Mouse (Mus musculus) testis, postnatal 10 days (tissue): ENCODE measurements at regions not wholly inside any gene's neighbourhood (a gene's known extent, or its start where the extent isn't known, plus 50 kb on each side); places are given as distances from the start of the nearest gene placed in this dataset.

ENCODE experiments used
- DNase-seq: peaks from one replicate; pipeline ENCODE4 v3.0.0; 2021; ENCODE audit warnings: low spot score

DNA sequence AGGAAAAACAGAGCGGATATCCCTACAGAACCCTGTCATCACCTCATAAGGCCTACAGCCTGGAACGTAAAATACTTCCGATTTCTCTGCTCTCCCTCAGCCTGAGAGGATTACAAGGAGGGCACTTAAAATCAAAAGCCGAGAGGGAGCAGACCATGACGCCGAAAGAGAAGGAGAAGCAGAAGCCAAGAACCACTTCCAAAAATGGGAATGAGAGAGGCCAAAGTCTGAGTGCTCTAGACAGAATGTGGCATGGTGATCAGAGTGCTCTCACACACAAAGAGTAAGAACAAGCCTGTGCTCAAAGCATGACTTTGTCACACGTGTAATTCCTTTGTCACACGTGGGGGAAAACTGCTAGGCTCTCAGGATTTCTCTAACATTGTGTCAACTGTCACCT is 125.9 kb downstream of the Hlx start:
- DNase-seq: no peak

DNA sequence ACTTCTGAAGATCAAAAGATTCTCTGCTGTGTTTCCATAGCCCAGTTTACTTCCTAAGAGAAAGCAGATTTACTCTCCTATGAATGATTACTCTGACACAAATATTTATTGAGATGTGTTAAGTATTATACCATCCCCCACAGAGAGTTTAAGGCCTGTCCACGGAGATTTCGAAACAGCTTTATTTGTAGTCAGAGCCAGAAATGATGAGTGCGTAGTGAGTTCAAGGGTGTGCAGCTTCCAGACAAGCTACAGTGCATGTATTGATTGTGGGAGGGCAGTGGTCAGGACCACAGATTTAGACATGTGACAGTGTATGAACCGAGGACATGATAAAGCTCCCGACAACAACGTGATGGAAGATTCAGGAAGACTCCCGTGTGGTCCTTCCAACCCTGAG is 126.8 kb downstream of the Hlx start:
- DNase-seq: no peak

DNA sequence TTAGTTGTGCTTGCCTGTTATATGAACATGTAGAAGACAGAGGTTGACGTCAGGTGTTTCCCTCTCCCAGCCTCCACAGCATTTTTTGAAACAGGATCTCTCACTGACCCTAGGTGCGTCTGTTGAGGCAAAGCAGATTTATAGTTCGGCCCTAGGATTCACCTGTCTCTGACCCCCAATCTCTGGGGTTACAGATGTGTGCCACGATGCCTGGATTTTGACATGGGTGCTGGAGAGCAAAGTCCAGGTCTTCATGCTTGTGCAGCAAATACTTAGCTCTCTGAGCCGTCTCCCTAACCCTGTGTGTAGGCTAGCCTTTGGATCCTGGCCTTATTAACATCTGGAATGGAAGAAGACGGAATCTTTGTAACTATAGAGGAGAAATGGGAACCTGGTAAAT is 129.3 kb downstream of the Hlx start:
- DNase-seq: no peak

DNA sequence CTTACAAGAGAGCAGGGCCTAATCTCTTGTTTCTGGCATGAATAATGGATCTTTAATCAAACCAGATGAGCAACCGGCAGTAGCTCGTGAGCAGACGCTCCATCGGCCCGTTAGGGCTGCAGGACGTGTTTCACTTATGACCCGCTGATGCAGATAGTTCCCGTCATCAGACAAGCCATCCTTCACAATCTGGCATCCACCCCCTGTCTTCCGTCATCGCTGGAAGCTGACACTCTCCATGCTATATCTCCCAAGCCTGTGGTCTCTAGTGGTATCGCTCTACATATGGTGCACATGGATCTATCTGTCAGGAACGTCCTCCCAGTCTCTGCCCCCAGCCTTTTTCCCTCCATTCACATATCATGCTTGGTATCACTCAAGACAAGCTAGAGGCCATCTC is 137.0 kb downstream of the Hlx start:
- no peak for DNase-seq

DNA sequence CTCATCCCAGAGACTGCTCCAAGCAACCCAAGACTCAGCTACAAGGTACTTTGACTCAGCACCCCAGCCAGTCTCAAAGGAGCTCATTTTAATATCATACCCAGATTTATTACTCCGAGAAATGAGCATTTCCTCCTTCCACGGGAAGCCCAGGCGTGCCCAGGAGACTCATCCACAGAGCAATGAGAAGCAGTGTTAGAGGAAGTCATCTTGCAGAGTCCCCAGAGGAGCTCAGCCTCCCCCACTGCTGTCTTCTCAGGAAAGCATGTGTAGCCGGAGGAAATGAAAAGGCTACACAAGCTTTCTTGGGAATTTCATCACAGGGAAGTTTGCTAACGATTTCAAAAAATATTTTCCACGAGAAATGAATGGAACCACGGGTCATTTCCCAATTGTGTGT is 141.8 kb downstream of the Hlx start:
- no peak for DNase-seq

DNA sequence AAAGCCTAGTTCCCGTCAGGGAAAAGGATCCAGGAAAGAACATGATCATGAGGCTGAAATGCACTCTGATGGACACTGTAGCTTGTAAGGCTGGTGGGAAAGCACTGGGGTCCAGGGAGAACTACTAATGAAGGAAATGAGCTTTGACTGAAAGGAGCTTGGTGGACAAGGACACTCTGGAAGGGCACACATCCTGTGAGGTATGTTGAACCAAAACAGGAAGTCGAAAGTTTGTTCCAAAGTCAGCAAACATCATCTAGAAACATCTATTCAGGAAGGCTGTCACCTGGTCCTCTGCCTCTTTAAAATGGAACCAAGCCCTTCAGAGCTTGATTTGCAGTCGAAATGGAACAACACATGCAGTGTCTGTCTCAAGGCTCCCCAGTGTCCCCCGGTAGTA is 143.1 kb downstream of the Hlx start:
- DNase-seq: no peak

DNA sequence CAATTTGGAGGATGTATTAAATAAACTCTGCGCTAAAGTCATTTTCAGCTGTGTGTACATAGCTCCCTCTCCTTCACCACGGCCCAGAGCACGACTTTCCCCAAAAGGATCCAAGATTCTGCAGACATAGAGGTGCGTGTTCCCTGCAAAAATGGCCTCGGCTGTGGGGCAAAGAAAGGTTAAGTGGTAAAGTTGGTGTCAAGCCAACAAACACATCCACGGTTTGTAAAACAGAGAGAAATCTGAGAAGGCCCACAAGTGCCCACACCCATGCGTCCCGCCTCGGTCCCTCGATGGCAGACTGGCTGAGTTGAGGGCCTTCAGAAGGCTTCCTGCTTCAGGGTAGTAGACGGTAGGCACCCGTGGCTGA is 147.9 kb downstream of the Hlx start:
- DNase-seq: no peak

DNA sequence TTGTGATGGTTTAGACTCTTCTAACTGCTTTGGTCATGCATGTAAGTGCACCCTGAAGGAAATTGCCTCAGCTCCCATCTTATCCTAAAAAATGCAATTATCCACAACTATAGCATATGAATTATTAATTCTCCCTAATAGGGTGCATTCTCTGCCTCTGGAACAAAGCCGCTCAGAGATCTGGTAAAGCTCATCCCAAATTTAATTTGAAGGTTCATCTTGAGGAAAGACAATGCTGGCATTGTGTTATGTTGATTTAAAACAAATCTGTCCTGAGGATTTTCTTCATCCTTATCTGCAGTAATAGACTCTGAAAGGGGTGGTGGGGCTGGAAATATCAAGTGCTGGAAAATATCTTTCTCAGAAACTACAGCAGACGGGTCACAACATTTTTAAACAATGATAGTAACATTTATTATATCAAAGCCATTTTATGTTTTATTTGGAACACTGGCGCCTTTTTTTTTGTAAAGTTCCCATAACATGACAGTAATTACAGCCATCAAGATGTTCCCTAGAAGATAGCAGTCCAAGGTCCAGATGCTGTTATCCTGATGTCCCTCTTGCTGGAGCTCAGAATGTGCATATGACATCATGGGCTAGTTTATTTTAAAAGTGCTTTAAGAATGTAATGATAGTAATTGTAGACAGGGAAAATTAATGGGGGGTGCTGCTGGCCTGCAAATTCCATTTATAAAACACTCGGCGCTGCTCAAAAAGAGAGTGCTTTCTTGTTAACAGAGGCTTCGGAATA is 148.5 kb downstream of the Hlx start:
- no peak for DNase-seq

DNA sequence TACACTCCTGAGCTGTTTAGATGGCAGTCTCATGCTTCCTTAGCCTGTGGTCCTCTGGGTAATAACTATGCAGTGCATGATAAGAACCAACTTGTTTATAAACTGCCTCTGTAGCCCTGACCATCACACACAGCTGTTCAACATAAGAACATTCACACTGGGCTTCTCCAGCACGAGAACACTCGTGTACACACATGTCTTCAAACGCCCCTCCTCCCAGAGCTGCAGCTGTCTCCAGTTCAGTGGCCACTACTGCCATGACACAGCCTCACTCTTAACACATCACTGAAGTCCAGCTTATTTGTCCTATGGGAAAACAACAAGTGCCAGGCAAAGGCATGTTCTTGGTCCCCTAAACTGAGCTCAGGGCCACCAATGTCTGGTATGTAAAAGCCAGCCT is 152.9 kb downstream of the Hlx start:
- no peak for DNase-seq

DNA sequence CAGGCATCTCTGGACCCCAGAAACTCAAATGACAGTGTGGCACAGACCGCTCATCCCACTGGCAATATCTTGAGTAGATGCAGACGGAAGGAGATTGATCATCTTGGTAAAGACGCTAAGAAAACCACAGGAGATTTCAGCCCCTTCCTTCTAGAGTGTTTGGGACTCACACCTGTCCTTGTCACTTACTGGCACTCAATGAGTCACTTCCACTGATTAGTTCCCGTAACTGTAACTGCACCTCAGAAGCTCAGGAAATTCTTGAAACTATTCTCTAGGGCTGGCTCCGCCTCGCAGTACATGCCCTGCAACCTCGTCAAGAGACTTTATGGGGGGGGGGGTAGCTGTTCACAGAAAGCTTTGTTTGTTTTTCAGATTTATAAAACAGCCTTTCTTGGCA is 155.9 kb downstream of the Hlx start:
- no peak for DNase-seq

DNA sequence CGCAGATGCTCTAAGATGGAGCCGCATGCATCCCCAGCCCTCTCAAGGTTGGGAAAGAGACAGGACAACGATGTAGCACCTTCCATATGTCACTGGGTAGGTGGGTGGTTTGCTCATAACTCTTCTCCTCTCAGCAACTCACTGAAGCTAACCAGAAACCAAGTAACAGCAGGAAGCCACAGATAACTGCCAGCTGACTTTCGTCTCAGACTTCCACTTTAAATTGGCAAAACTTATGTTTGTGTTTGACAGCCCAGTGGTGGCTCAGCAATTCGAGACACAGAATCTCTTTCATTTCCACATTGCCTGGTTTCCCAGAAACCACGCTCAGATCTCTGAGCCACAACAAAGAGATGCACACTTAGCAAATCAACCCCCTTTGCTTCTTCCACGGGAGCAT is 159.1 kb downstream of the Hlx start:
- no peak for DNase-seq

DNA sequence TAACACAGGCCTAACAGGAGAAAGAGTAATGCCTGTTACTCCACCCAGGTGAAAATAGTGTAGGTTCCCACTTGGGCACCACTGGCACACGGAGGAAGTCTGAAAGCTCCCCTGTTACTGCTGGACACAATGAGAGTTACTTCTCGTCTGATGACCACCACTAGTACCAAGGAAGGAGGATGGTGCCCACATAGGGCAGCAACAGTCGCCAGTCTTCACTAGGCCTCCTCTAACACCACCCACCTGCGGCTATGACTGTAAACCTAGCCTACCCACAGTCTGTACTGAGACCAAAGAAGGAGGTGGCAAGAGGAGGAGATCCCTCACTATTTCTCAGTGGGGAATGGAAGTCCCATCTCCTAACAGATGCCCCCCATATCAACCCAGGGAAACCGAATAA is 161.7 kb downstream of the Hlx start:
- no peak for DNase-seq

DNA sequence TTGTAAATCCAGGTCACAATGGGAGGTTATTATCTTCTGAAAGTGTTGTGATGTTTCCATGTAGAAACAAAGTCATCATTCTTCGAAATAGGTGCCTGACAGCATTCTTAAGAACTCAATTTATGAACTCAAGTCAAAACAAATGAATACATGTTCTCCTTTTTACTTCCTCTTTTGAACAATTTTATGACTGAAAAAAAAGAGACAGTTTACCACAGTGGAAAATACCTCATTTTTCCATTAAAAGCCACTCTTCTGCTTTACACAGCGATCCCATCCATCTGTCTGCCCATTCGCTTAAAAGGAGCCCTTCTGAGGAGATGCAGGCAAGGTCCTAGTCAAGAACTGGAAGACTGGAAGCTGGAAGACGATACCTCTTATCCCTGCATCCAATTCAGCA is 169.5 kb downstream of the Hlx start:
- no peak for DNase-seq

DNA sequence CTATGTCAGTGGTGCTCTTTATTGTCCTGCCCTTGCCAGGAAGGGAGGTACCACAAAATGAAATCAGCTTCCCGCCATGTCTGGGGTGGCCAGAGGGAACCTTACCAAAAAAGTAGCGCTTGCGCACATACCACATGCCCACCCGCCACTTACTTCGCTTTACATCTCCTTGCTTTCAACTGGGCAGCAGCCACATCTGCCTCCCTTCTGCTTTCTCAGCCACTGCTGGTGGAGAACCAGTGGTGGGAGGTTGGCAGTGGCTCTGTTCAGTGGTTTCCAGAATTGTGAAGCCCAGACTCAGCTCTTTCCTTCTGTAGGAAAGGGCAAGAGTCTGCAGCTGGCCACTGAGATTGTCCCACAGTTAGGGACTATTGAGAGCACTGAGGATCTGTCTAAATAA is 170.2 kb downstream of the Hlx start:
- DNase-seq: no peak

DNA sequence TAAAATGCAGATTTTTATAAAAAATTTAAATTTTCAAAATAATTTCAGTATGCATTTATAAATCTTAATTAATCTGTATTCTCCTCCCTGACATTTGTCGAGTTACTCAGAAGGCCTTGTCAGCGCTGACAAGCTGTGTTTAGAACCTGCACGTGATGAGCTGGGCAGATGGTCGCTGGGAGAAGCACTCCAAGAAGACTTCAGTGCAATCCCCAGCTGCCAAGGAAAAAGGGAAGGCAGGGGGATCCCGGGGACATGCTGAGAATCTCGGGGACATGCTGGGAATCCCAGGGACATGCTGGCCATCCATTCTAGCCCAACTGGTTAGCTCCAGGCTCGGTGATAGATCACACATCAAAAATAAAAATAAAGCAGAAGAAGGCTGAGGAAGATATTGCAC is 172.9 kb downstream of the Hlx start:
- no peak for DNase-seq

DNA sequence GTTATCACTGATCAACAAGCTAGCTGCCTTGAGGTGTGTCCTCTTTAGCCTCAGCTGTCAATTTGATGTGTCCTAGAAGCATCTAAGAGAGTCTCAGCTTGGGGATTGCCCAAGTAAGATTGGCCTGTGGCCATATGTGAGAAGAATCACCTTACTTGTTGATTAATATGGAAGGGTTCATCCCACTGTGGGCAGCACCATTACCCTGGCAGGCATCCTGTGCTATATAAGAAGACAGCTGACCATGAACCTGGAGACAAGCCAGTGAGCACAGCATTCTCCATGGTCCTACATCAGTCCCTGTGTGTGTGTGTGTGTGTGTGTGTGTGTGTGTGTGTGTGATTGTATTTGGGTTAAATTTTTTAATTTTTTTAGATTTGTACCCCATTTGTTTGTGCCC is 178.6 kb downstream of the Hlx start:
- no peak for DNase-seq

DNA sequence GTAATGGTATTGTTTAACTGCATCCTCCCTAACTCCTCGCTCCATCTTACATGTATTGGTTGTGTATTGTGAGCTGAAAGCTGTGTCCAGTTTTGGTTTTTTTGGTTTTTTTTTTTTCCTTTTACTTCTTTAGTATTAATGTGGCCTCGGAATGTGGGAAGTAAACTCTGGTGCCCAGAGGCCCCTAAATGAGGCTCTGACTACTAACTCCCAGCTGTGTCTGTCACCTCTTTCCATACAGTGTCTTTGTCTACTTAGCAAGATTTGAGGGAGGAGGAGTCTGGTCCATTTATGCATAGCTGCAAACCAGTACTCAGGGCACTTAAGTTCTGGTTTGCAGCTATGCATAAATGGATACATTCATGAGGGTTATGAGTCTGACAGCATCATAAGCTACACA is 181.9 kb downstream of the Hlx start:
- DNase-seq: no peak

DNA sequence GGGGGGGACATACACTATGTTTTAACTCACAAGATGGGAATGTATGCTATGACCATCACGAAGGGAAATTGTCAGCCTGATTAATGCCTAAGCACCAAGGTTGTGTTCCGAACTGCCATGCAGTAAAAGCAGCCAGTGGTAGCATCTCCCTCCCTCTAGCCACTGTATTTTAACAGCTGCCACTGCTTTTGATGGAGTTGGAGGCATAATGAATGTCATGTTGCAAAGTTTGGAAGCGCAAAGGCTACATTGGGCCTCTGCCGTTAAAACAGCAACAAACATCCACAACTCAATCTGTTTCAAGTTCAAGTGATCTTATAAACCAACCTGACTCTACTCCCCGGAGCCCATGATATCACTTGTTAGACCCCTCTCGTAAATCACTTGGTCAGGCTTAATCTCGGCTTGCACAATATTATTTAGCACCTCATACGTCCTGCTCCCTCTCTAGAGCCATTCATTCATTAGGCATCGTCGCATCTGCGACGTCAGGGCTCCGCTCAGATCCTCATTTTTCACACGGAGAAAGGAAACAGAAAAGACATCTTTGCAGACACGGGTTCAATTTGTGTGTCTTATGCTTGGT is 184.7 kb downstream of the Hlx start:
- DNase-seq: no peak

DNA sequence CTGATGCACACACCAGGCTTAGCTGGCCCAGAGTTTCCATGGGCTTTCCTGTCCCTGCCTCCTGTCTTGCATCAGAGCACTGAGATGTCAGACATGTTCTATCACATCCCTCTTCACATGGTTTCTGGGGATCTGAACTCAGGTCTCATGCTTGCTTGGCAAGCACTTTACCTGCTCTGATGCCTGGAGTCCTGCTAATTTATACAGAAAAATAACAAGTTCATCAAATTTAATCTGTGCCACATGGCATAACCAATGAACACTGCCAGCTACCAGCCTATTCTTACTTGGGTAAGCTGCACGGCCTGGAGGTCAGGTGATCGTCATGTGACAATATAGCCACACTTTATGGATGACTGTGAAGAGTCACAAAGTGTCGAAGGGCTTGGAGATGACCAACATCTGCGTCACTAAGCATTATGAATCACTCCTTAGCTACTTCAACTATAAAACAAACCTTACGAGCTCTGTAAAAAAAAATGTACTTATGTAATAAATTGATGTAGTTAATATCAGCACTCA is 186.2 kb downstream of the Hlx start:
- DNase-seq: no peak

DNA sequence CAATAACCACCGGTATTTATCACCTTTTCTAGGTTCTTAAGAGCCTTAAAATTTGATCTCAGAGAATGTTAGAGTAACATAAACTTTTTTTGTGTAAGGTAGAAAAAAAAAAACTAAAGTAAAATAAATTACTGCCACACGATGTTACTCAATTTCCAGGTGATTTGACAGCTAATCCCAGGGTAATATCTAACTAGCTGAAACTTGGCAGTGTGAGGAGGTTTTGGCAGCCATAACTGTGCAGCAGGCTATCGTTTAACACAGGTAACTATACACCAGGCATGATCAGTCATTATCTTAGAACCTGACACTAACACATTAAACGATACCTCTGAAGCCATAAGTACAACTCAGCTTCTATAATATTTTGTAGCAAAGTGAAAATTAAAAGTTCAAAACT is 187.3 kb downstream of the Hlx start:
- no peak for DNase-seq

DNA sequence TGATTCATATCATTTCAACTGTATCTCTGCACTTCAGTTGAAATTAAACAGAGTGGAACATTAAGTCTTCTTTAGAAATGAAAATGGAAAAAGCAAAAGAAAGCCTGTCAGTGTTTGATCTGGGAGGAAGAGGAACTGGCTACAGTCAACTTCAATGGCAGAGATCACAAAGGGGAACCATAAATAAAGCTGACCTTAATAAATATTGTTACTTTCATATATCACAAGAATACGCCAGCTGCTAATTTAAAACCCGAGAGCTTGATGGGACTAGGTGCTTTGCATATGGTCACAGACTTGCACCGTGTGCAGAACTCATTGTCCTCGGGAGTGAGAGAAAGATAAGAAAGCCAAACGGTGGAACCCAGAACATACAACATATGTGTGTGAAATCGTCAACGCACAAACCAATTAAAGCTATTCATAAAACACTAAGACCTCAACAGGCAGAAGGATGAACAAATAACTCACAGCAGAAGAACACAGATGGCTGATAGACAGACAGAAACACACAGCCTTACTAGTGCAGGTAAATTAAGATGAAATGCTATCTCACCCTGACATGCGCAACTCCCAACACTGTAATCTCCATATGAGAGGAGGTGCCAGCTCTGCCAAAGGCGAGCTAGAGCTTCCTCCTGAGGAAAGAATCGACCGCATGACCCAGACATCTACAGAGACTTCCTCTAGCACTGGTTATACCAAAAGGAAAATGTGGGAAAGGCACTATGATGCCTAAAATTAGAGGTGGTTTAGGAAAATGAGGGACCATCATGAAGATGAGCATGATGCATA is 189.9 kb downstream of the Hlx start:
- DNase-seq: no peak

DNA sequence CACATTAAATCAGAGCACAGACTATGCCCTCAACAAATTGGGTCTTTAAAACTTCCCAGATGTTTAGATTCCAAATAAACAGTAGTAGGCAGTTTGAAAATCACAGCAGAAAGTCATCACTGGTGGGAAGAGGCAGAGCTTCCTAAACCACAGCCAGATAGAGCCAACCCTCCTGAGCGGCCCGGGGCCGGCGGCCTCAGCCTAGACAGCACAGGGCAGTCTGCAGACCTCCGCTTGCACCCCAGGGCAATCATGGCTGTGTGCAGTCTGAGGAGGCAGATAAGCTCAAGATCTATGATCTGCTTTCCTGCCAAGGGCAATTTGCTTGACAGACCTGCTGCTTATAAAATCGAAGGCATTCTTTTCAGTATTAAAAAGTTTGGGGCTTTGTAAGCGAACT is 192.6 kb downstream of the Hlx start:
- DNase-seq: no peak
